Mouse (Mus musculus) spleen, adult 2 months (tissue): ENCODE data around the gene Rfc5.

Experiments used
- CTCF ChIP-seq: fragments of 200-500 bp; IDR thresholded peaks from 2 replicates; pipeline ENCODE4 v1.5.1; 2011; ENCODE audit warnings: mild to moderate bottlenecking, inconsistent platforms; ENCODE audit not compliant: insufficient read depth, insufficient read length, insufficient replicate concordance; ENCODE audit errors: extremely low read depth
- POLR2A ChIP-seq: fragments of 200-500 bp; IDR thresholded peaks from 2 replicates; pipeline ENCODE4 v1.6.1; 2011; ENCODE audit warnings: low read depth, low read length, inconsistent platforms

DNA sequence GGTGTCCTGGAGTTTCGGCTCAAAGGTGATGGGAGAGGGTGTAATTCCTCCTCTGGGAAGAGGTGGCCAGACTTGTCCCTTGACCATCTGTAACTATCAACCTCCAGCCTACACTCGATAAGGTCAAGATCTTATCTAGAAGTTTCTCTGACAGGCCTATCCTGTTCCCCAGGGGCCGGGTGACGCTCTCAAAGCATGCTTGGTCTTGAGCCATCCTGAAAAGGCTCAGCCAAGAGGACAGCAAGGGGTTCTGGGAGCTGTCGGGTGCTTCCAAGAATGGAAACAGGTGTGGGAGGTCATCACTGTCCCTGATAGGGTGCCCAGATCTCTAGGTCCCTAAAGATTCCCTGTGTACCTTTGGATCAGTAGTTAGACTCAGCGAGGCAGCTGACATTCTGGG is 20.5 kb upstream of the Rfc5 start:
- TF ChIP-seq POLR2A (no peak), CTCF (no peak)
